Mouse (Mus musculus): ENCODE data around the gene Lrrk1.

Lrrk1 gene

DNA sequence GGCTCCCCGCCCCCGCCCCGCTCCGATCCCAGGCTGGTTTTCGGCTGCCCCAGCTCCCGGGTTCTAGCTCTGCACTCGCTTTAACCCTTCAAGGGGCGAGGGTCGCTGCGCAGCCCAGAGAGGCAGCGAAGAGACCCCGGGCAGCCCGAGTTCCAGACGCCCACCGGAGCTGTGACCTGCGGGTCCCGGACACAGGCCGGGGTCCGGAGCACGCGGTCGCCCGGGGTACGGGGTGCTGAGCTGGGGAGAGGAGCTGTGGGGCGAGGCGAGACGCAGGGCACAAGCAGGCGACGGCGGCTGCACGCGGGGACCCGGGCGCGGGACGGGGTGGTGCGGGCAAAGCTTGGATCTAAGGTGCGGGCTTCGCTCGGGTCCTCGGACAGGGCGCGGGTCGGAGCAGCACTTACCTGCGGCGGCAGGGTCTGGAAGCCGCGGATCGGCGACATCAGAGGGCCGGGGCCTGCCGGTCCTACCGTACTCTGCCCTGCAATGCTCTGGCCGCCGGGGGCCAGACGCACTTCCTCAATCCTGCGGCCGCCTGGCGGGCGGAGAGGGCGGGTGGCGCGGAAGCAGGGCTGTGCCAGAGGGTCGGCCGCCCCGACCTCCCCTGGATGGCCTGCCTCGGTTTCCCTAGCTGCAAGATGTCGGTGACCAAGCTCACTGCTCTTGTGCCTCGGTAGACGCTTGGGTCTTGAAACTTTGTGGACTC lies at the start of gene Lrrk1:
Gene Lrrk1, minus strand, starts transcription at position 538 of the 709 bp plus-strand sequence.
- DNase-seq (ENCODE audit: low read depth, low spot score), result no peak

DNA sequence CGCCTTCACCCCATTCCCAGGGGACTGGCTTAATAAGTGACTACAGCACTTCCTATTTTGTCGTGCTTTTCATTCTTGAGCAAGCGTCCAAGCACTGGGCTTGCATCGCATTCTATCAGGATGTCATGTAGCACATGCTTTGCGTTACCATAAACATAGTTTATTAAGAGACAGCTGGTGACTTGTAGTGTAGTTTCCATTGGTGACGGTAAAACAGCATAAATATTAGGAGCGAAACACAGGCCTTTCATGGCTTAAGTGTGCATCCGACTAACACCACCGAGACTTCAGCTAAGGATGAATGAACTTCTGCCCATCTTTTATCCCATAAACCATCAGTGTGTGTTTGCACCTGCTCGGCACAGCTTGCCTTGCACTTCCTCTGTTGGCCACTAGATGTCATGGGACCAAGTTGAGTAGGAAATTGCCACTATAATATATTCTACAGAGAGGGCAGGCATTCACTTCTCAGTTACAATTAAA lies 46.3 kb upstream of the Lrrk1 start:
- DNase-seq (ENCODE audit: low read depth, low spot score), result no peak

DNA sequence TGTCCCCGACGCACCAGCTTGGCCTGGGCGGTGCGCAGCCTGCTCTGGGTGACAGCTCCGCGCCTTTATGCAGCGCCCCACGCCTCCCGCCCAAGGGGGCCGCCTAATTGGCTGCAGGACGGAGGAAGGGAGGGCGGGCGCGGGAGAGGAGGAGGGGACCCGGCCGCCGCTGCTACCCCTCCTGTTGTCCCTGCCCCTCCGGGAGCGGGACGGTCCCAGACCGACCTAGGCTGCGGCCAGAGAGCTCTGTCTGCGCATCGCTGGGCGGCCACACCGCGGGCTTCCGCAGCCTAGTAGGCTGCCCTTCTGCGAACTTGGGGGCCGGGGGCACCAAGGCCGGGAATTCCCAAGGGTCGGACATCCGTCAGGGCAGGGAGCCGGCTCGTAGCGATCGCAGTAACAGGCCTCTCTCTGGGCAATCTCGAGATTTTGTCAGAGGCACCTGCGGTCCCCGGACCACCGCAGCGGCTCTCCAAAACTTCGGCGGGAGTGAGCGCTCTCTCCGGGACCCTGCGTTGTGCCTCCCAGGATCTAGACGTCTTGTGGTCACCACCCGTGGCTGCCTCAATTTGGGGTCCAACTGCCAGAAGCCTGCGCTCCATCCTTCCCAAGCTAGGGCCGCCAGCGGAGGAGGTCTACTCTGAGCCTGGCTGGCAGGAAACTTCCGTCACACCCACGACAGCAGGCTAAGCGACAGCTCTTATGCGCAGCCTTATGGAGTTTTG lies 39.4 kb upstream of the Lrrk1 start, which contains the start of gene Aldh1a3:
Gene Aldh1a3, minus strand, starts transcription at position 81 of the 725 bp plus-strand sequence.
- peak; percentile 43 for DNase-seq (ENCODE audit: low read depth, low spot score)

DNA sequence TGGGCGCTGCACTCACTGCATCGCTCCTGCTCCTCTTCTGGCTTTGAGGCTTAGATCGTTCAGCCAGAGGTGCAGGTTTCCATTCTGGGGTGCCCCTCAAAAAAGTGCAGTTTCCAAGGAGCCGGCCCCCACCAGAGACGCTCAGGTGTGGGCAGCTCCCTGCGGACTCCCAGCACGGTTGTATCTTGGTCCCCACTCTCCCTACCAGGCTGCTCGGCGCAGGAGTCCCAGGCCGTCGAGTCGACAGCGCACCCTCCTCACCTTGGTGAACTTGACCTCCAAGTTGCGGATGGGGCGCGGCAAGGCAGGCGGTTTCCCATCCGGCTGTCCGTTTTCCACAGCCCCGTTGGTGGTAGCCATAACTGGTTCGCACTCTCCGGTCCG lies 38.9 kb upstream of the Lrrk1 start:
- DNase-seq (ENCODE audit: low read depth, low spot score), result no peak

DNA sequence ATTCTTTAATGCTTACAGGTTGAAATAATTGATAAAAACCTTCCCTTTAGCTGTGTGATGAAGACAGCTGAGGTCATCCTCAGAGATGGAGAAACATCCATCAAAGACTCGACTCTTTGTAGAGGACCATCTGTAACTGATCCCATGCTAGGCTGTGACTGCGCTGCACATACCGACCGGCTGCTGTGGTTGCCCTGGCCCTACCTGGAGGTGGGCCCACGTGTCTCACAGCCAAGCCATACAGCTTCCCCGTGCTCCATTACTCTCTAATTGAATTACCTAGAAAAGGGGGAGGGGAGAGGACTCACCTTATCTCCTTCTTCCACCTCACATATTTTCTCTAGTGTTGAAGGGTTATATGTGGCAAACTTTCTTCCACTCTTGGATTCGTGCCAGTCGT lies 33.8 kb upstream of the Lrrk1 start:
- DNase-seq (ENCODE audit: low read depth, low spot score), result no peak

DNA sequence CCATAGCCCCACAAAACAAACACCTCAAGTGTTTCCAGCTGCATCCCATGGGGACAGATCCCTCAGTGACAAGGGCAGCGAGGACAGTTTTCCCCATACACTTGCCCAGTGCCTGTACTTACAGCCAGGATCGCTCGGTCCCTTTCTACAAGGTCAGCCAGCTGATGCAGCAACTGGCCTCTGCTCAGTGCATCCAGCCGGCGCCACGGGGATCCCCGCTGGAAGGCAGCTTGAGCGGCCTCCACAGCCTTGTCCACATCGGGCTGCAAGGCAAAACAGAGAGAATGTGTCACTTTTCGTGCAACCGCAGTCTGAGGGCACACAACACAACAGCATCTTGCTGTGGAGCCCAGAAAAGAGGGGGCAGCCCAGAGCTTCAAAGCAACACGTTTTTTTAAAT lies 30.8 kb upstream of the Lrrk1 start:
- no peak for DNase-seq (ENCODE audit: low read depth, low spot score)

DNA sequence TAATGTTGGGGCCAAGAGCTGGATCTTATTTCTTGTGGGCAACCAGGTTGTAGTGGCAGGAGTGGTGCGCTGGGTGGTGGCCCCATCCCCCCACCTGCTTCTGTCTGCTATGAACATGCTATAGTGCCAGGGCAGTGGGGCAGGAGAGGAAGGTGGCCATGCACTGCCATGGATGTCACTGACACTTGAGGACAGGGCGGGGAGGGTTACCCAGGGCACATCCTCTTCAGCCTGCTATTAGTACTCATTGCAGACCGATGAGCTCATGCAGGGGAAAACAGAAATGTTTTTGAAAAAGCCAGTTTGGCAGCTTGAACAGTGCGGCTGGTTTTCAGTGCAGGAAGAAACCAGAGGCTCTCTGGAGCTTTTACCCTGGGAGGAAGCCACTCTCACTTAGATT lies 28.7 kb upstream of the Lrrk1 start:
- no peak for DNase-seq (ENCODE audit: low read depth, low spot score)

DNA sequence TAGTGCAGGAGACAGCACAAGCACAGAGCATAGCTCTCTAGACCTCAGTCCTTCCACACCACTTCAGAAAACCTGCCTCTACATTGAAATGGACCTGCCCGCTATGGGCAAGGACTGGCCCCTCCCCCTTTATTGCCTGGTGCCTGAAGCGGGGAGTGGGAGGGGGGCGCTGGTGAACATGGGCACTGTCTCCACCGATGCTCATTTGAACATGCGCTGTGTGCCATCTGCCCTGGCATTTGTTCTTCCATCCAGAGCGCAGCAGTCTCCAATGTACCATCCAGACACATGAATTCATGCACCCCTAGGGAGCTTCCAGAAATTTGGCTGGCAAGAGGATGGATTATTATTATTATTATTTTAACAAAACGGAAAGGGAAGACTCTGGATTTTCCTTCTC lies 24.9 kb upstream of the Lrrk1 start:
- DNase-seq (ENCODE audit: low read depth, low spot score), result no peak

DNA sequence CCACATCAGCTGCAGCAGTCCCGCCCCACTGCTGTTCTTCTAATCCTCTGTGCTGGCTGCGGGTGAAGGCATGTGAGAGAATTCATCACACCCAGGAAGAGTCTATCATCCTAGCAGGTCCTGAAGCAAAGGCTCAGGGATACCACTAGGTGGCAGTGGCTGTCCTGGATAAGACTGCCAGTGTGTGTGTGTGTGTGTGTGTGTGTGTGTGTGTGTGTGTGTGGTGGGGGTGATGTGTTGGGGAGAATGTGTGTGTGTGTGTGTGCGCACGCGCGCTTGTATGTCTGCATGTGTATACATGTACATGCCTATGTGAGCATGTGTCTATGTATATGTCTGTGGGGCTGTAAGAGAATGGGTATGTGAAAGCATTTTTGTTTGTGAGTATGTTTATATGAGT lies 21.3 kb upstream of the Lrrk1 start:
- no peak for DNase-seq (ENCODE audit: low read depth, low spot score)

DNA sequence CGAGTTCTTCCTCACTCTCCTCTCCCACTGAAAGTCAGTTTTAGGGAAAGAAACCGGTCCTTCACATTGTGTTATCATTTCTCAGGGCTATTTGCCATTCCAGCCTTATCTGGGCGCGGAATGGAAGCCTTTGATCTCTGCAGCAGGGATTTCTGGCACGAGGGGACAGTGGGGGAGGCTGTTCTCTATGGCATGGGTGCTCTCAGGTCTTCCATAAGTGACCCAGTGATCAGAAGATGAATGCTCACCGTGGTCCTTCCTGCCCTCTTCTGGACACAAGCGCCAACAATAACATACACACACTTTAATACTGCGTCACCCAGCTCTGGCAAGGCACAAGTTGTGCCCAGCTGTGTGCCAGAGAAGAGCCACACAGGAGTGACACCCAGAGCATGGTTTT lies 18.8 kb upstream of the Lrrk1 start:
- DNase-seq (ENCODE audit: low read depth, low spot score), result no peak

DNA sequence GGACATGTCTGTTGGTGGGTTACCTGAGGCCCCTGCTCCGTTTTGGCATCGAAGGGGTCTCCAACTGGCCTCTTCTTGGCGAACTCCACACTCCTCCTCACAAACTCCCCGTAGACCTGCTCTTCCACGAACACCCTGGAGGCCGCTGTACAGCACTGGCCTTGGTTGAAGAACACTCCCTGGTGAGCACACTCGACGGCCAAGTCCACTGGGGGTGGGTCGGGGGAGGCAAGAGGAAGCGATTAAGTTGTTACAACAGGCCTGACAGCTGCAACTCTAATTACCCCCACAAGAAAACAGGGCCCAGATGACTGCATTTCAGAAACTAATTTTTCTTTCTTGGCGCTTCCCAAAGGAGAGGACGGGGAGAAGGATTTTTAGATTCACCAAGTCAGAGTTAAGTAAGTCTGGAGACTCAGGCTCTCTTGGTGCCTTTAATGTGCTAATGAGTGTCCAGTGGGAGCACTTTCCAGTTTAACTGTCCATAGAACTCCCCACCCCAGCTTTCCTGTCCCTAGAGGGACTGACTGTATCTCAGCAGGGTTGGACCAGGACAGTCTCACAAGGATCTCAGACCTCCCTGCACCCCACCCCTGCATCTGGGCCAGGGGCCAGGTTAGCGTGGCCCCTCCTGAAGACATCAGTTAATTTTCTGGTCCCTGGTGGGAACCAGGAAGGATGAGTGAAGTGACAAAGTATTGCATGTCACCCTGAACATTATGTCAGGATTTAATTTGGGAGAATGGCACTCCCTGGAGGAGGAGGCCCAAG lies 18.0 kb upstream of the Lrrk1 start:
- DNase-seq (ENCODE audit: low read depth, low spot score), result no peak

DNA sequence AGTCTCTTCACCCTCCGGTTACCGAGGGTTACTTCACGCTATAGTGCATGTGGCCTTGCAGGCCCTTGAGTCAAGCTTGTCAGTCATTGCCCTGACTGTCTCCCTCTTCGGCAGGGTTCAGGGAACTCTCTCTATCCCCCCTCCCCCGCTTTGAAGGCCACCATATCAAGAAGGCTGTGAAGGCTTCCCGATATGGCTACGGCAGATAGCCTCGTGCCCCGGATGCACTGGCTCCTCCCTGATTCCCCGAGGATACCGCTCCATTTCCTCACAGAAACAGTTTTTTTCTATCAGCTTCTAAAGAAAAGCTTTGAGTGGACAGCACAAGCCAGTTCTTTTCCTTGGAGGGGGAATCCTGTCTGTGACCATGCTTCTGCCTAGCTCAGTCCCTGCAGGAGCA lies 17.4 kb upstream of the Lrrk1 start:
- DNase-seq (ENCODE audit: low read depth, low spot score), result no peak

DNA sequence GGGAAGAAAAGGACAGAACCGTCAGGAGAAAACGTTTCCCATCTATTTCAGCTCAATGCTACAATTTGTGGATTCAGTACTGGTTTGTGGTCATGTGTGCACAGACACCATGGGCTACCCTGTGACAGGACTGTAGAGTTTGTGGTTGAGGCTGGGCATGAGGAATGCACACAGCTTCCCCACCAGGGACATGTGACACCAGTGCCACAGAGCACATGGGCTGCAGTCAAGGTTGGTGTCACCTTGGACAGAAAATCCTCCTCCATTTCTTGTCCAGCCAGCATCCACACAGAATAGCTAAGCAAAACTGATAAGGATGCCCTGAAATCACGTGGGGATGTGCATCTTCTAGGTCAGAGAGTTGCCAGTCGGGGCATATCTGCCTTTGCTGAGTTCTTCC lies 16.7 kb upstream of the Lrrk1 start:
- DNase-seq (ENCODE audit: low read depth, low spot score), result no peak

DNA sequence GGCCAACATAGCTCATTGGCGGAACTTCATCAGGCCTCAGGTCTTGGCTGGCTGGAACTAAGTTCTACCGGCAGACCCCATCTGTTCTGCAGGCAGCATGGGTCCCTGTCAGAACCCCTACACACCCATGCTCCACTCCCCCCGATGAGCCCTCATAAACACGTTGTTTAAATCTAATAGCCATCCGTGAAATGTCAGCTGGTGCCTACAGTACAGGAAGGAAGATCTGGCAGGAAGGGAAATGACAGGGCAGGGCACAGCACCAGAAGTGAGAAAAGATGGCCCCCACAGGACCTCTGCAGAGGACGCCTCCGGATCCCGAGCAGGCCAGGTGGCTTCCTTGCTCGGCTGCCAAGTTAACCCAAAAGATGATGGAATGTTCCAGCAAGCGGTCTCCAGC lies 16.0 kb upstream of the Lrrk1 start:
- no peak for DNase-seq (ENCODE audit: low read depth, low spot score)

DNA sequence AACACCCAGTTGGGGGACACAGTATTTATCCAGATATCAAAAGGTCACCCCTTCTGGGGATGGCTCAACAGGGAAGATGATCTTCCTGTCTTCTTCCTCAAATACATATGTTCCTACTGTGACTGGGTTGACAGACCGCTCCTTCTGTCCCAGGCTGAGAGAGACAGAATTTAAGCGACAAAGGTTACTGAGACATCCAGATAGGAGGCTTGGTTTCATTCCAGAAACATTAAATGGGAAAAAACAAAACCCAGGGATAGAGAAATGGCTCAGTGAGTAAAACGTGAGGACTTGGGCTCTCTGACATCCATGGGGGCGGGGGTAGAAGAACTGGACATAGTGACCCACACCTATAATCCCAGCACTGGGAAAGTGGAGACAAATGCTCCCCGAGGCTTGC lies 14.7 kb upstream of the Lrrk1 start:
- no peak for DNase-seq (ENCODE audit: low read depth, low spot score)

DNA sequence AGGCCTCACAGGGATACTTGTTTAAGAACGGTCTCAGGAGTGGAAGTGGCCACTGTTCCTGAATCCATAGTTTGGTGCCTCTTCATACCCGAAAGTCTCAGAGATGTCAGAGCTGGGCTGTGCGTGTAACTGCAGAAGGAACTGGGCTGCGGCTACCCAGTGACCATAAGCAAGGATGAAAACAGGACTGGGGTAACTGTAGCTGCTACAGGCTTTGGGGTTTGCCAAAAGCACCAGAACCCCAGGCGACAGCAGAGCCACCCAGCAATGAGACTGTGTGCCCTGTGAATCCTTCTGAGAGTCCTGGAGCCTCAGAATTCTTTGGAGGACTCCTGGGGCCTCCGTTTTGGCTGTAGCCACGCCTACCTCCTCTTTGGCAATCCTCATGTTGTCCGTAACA lies 13.5 kb upstream of the Lrrk1 start:
- no peak for DNase-seq (ENCODE audit: low read depth, low spot score)

DNA sequence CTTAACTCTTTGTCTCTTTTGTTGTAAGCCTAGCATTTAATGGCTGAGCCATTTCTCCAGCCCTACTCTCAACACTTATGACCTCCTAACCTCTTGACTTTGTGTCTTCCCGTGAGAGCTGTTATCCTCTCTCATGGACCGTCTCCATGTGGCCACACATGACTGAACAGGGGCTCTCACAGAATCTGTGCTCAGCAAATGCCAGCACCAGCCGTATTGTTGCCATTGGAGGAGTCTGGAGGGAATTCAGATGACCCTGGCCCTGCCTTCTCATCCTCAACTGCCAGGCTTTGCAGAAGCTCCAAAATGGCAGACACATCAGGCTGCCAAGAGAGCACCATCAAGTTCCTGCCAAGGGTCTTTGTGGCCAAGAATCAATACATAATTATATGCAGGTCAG lies 9.1 kb upstream of the Lrrk1 start:
- no peak for DNase-seq (ENCODE audit: low read depth, low spot score)

DNA sequence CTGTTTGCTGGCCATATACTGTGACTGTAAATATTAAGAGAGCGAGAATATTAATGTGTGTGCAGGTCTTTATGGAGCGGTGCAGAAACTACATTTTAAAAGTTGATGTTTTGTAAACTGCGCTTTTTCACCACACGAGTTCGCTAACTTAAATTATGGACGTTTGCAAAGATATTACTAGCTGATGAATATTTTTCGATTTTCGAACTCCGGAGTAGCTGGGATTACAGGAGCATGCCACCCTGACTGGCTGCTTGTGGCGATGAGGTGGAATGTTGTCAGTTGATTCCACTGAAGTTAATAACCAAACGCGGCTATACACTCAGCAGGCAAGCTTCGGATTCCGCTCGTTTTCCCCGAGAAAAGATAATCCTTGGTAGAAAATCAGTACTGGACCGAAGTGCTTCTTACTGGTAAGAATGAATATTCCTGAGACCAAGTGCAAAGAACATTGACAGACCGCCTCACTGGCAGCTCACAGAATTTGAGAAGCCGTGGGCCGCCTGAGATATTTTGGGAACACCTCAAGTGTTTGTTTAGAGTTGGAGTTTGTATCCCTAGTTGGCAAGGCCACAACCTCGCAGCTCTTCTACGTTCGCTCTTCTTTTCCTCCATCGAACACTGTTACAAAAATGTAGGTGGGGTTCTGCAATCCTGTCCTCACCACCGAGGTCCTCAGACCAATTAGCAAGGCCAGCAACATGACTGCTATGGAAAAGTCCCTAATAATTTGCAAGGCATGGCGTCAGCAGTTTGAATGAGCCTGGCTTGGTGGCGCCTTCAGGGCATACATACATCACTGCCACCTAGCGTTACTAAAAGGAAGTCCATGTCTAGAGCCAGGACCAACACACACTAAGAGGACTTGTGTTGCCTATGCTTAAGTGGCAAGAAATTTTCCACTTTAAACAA lies 727 bp upstream of the Lrrk1 start:
- DNase-seq (ENCODE audit: low read depth, low spot score), result no peak

DNA sequence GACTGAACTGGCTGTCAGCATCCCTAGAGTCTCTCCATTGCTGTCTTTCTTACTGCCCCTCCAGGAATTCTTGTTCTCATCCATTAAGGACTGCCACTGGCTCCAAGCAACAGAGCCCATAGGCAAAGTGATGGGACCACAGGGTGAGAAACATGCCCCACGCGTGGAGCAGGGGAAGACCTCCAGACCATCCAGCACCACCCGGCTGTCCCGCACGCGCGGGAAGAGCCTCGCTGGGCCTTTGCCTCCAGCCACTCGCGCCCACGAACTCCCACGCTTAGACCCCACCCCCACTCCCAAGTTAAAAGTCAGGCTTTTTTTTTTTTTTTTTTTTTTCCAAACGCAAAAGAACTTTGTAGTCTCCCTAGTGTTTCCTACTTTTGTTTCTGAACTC lies 734 bp downstream of the Lrrk1 start:
- DNase-seq (ENCODE audit: low read depth, low spot score), result no peak

DNA sequence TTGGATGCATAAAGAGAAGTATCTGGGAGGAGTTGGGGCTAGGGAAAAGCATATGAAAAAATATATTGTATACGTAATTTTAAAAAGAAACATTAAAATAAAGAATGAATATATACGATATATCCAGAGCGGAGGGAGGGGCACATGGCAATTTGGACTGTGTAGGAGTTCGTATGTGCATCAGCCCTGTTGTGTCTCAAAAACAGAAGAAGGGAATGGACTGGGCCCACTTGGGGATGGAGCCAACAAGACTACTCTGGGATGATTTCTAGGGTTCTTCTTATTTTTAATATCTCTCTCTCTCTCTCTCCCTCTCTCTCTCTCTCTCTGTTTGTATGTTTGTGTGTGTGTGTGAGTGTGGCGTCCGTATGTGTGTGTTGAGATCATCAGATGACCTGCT lies 1.7 kb downstream of the Lrrk1 start:
- DNase-seq (ENCODE audit: low read depth, low spot score), result no peak

DNA sequence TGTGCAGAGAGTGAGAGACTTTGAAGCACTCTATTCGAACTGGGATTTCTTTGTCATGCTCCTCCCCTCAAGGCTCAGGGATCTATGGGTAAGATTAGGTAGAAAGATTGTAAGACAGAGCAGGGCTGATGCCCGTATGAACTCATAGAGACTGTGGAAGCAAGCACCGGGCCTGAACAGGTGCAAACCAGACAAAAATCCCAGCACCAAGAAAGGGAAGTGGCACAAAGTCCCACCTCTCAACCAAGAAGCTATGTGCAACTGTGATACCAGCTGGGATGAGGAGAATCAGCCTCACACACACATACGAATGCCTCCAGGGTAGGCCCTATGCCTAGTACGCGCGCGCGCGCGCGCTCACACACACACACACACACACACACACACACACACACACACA lies 2.3 kb downstream of the Lrrk1 start:
- DNase-seq (ENCODE audit: low read depth, low spot score), result no peak

DNA sequence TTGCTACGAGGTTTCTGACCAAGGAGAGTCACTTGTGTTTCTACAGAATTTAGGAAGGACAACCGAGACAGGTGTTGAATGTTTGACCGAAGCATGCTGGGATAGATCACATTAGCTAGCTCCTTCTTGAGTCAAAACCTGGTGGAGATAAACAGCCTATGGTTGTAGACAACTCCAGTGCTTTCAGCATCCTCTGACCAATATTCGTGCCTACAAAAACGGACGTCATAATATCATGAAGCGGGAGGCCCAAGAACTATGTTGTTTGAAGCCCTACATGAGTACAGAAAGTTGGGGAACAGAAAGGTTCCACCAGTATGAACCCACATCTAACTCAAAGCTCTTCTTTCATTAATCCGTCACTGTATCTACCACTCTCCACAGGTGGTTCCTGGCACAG lies 3.3 kb downstream of the Lrrk1 start:
- no peak for DNase-seq (ENCODE audit: low read depth, low spot score)
